Mouse (Mus musculus) liver, postnatal 0 days (tissue): ENCODE results near the gene Tbck.

ENCODE experiments used
- CTCF ChIP-seq: sonication (generic); IDR thresholded peaks from 2 replicates; pipeline ENCODE4 v1.5.1; 2016; ENCODE audit warnings: antibody characterized with exemption, low read depth
- EP300 ChIP-seq: IDR thresholded peaks from 2 replicates; pipeline ENCODE4 v1.6.1; 2016; ENCODE audit warnings: antibody characterized with exemption, low read depth, mild to moderate bottlenecking

GRCm38 (mm10) chr3:132800196-132800595 lies 116.3 kb downstream of the Tbck start:
- TF ChIP-seq CTCF = no peak
- no peak for TF ChIP-seq EP300
